Mouse (Mus musculus) E14TG2a.4 (cell line): ENCODE measurements around the gene Dlgap3.

Source experiments
- CTCF ChIP-seq: conservative IDR thresholded peaks from 2 replicates; pipeline ENCODE4 v1.5.1; 2014; ENCODE audit warnings: low read length
- NANOG ChIP-seq: IDR thresholded peaks from 2 replicates; pipeline ENCODE4 v1.6.1; 2014; ENCODE audit warnings: borderline replicate concordance, low read length, mixed read lengths
- POU5F1 ChIP-seq: IDR thresholded peaks from 2 replicates; pipeline ENCODE4 v1.6.1; 2014; ENCODE audit warnings: low read length, borderline replicate concordance

DNA sequence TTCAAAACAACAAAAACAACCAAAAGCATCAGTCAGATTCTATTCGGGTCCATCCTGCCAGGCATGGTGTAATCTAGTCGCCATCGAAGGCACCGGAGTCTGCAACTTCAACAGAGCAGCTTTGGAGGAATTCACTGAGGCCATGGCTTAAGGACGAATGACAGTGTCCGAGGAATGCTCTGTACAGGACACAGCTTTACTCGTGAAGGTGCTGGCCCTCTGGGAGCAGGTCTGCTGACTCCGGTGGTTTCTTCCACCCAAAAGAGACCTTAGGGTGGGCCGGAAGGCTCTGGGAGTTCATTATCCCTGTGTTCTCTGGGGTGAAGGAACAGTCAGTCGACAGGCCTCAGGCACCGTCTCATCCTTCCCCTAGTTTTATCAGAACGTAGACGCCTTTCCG is 92.6 kb downstream of the Dlgap3 start:
- TF ChIP-seq CTCF (no peak), POU5F1 (no peak), NANOG (no peak)
